Mouse (Mus musculus) forebrain, embryonic 12.5 days (tissue): ENCODE results near the gene 0610040J01Rik. TPM values are rescaled to one million over a fixed set of nuclear protein-coding genes. Genes with fewer than 3 reads are reported as not detected.

Experiments
- ATAC-seq: fragments of 200-750 bp; cut with Nextera tagmentation; 2 replicates; pipeline ENCODE4 v1.8.0; 2017; ENCODE audit warnings: moderate TSS enrichment; ENCODE audit not compliant: low FRiP score
- H3K27ac ChIP-seq: fragments of 300-500 bp; sonication (generic); 2 replicates; pipeline ENCODE4 v1.5.1; 2016; ENCODE audit warnings: mild to moderate bottlenecking
- H3K27me3 ChIP-seq: fragments of 300-500 bp; sonication (generic); 2 replicates; pipeline ENCODE4 v1.6.1; 2016; ENCODE audit warnings: mild to moderate bottlenecking
- H3K36me3 ChIP-seq: fragments of 300-500 bp; sonication (generic); replicated peaks from 2 replicates; pipeline ENCODE4 v1.6.1; 2016; ENCODE audit warnings: mild to moderate bottlenecking
- H3K4me1 ChIP-seq: fragments of 300-500 bp; sonication (generic); 2 replicates; pipeline ENCODE4 v1.6.1; 2016
- H3K4me2 ChIP-seq: fragments of 300-500 bp; sonication (generic); 2 replicates; pipeline ENCODE4 v1.6.1; 2016; ENCODE audit warnings: mild to moderate bottlenecking, moderate library complexity
- H3K4me3 ChIP-seq: fragments of 300-500 bp; sonication (generic); replicated peaks from 2 replicates; pipeline ENCODE4 v1.5.1; 2016; ENCODE audit warnings: mild to moderate bottlenecking
- H3K9ac ChIP-seq: fragments of 300-500 bp; sonication (generic); 2 replicates; pipeline ENCODE4 v1.6.1; 2016; ENCODE audit warnings: mild to moderate bottlenecking
- H3K9me3 ChIP-seq: fragments of 300-500 bp; sonication (generic); 2 replicates; pipeline ENCODE4 v1.6.1; 2016
- WGBS: fragments of 180-500 bp; shearing (Covaris S2); methylation state at CpG from one replicate; pipeline ENCODE4 v1.1.7; 2016; 5-methylcytosine and 5-hydroxymethylcytosine counted together
- polyA plus RNA-seq: library from polyadenylated mRNA; unstranded; fragments of >200 nt; fragmentation: Nextera tagmentation; extraction: Ambion mirVana; gene quantifications from 2 replicates; pipeline ENCODE4 v1.2.1, GENCODE M21; 2016

0610040J01Rik gene
- polyA plus RNA-seq: 1.8 and 1.9 TPM in 2 replicates

- H3K36me3 ChIP-seq: no peaks in the 10 kb centered on the region
- peak within 1 kb of the TSS; percentile 53 for H3K9ac ChIP-seq
- ATAC-seq: peak; percentile 92
- peak within 1 kb of the TSS; percentile 55 for H3K4me3 ChIP-seq
- WGBS: 4% methylated on average over 42 of the region's 42 CpGs
- H3K27me3 ChIP-seq: peaks cover 22% of the 10 kb centered on the region
- H3K27ac ChIP-seq: no peak within 1 kb of the TSS
- peaks cover 7% of the 10 kb centered on the region for H3K4me1 ChIP-seq
- H3K9me3 ChIP-seq: no peaks in the 10 kb centered on the region
- peak within 1 kb of the TSS; percentile 95 for H3K4me2 ChIP-seq
Observed at GRCm38 (mm10) chr5:63811819-63812508, at the start of gene 0610040J01Rik. 0610040J01Rik (plus strand) TSS chr5:63812363.

DNA sequence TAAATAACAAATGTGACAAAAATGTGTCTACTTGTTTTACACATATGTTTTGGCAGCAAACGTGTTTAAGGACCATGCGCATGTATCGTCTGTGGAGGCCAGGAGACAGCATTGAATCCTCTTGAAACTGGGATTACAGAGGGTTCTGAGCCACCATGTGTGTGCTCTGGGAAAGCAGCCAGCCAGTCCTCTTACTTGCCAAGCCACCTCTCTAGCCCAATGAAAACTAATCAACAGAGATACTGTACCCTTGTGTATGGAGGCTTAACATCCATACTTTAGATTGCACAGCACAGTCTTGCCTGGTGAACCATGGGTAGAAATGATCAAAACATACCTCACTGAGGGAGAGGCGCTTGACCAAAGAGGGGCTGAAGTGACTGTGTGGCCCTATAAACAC is 46.3 kb upstream of the 0610040J01Rik start:
- H3K4me2 ChIP-seq: no peak overlapping the region
- no peak overlapping the region for H3K9ac ChIP-seq
- no peaks in the 10 kb centered on the region for H3K9me3 ChIP-seq
- H3K36me3 ChIP-seq: no peaks in the 10 kb centered on the region
- no peaks in the 10 kb centered on the region for H3K4me1 ChIP-seq
- no peak overlapping the region for H3K27ac ChIP-seq
- H3K27me3 ChIP-seq: no peaks in the 10 kb centered on the region
- ATAC-seq: 0 out of 2 replicates have a peak, but pooled peaks have one; percentile 30
- WGBS: 90% methylated on average over 4 of the region's 4 CpGs
- no peak overlapping the region for H3K4me3 ChIP-seq

DNA sequence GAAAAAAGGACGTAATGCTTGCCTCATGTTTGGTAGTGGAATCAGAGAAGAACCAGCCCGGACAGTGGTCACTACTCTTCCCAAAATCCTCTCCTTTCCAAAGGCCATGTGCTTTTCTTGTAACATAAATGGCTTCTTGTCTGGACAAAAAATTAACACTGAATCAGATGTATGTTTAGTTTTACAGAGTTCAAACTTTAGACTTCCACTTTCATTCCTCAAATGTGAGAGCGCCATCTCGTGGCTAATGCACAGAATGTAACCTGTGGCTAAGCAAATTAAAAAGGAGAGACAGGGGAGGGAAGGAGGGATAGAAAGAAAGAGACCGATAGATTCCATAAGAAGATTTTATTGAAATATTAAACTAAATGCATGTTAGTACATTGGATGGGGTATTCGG is 45.4 kb upstream of the 0610040J01Rik start:
- H3K4me1 ChIP-seq: no peaks in the 10 kb centered on the region
- peak; percentile 47; the same call in 1 of the 2 replicates for ATAC-seq
- H3K27ac ChIP-seq: no peak overlapping the region
- no peaks in the 10 kb centered on the region for H3K36me3 ChIP-seq
- H3K4me2 ChIP-seq: no peak overlapping the region
- H3K27me3 ChIP-seq: no peaks in the 10 kb centered on the region
- H3K9ac ChIP-seq: no peak overlapping the region
- no peak overlapping the region for H3K4me3 ChIP-seq
- no peaks in the 10 kb centered on the region for H3K9me3 ChIP-seq
- 45% methylated on average over 6 of the region's 6 CpGs for WGBS

DNA sequence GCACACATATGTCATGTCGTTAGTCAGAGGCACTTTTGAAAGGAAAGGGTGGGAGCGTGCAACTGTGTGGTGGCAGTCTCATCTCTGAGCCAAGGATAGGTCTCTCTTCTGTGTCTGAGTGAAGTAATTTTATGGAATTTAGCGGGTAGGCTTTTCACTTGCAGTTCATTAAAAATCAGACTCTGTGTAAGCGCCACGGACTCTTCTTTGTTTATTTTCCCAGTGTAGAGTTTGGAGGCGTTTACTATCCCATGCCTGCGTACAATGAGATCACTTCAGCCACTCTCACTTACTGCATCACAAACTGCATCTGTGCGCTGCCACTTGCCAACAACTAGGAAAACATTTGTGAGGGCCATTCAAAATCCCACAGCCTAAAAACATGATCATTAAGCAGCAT is 44.7 kb upstream of the 0610040J01Rik start:
- Histone ChIP-seq H3K9me3 (no peaks in the 10 kb centered on the region), H3K4me3 (no peak overlapping the region), H3K4me1 (no peaks in the 10 kb centered on the region), H3K4me2 (no peak overlapping the region; the same call in 1 of the 2 replicates), H3K27me3 (no peaks in the 10 kb centered on the region), H3K36me3 (no peaks in the 10 kb centered on the region), H3K27ac (no peak overlapping the region), H3K9ac (no peak overlapping the region)
- 59% methylated on average over 8 of the region's 8 CpGs for WGBS
- ATAC-seq: peak; percentile 39; the same call in 1 of the 2 replicates

DNA sequence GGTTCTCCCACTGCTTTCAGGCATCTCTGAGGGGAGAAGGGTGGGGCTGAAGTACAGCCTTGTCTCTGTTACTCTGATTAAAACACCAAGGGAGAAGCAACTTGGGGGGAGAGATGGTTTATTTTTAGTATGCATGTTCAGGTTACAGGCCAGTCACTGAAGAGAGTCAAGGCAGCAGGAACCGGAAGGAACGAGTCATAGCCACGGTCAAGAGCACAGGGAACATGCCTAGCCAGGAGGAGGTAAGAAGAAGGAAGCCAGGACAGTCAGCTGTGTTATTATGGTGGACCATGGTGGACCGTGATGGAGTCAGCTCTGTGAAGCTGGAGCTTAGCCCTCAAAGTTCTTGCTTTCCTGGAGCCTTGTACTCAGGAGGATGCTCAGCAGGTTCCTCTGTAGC is 43.9 kb upstream of the 0610040J01Rik start:
- Histone ChIP-seq H3K4me1 (no peaks in the 10 kb centered on the region), H3K4me3 (no peak overlapping the region), H3K9ac (no peak overlapping the region), H3K4me2 (no peak overlapping the region), H3K36me3 (no peaks in the 10 kb centered on the region), H3K9me3 (no peaks in the 10 kb centered on the region), H3K27me3 (no peaks in the 10 kb centered on the region), H3K27ac (no peak overlapping the region)
- WGBS: 91% methylated on average over 4 of the region's 4 CpGs
- ATAC-seq: no peak

GRCm38 (mm10) chr5:63772971-63773370 is 39.2 kb upstream of the 0610040J01Rik start:
- Histone ChIP-seq H3K9ac (no peak overlapping the region), H3K4me1 (no peaks in the 10 kb centered on the region), H3K4me2 (no peak overlapping the region), H3K27me3 (no peaks in the 10 kb centered on the region), H3K27ac (no peak overlapping the region), H3K36me3 (no peaks in the 10 kb centered on the region), H3K9me3 (no peaks in the 10 kb centered on the region), H3K4me3 (no peak overlapping the region)
- 67% methylated on average over 2 of the region's 2 CpGs for WGBS
- no peak for ATAC-seq

- Histone ChIP-seq H3K4me1 (no peaks in the 10 kb centered on the region), H3K27me3 (no peaks in the 10 kb centered on the region), H3K27ac (no peak overlapping the region), H3K36me3 (no peaks in the 10 kb centered on the region), H3K9ac (no peak overlapping the region), H3K4me3 (no peak overlapping the region), H3K4me2 (no peak overlapping the region), H3K9me3 (no peaks in the 10 kb centered on the region)
- no peak for ATAC-seq
- 39% methylated on average over 1 of the region's 1 CpGs for WGBS
Observed at GRCm38 (mm10) chr5:63773603-63774002, 38.6 kb upstream of the 0610040J01Rik start.

DNA sequence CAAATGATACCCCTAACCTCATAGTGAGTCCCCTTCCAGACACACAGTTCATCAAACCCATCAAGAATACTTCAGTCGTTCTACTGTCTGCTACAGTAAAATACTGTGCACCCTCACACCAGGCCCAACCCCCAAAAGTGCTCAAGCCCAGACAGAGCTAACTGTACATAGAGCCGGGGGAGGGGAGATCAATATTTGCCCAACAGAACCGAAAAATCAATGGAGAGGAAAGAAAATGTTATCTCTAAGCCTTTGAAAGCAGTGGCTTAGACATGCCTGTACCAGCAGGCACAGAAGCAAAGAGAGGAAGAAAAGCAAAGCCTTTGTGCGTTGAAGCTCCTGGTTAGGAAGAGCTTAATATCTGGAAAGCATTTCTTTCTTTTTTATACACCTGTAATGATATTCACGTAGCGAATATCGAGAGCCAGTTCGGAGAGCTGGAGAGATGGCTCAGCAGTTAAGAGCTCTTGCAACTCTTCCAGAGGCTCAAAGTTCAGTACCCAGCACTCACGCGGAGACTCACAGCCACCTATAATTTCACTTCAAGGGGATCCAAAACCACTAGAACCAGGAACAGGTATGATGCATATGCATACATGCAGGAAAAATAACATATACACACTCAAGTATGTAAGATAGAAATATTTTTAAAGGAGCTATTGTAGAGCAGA is 23.9 kb upstream of the 0610040J01Rik start:
- no peak for ATAC-seq
- no peak overlapping the region for H3K4me3 ChIP-seq
- no peak overlapping the region for H3K27ac ChIP-seq
- no peaks in the 10 kb centered on the region for H3K4me1 ChIP-seq
- H3K36me3 ChIP-seq: no peaks in the 10 kb centered on the region
- no peak overlapping the region for H3K4me2 ChIP-seq
- no peaks in the 10 kb centered on the region for H3K9me3 ChIP-seq
- H3K9ac ChIP-seq: no peak overlapping the region
- 90% methylated on average over 10 of the region's 10 CpGs for WGBS
- H3K27me3 ChIP-seq: no peaks in the 10 kb centered on the region

- Histone ChIP-seq H3K4me2 (peak overlapping the region; percentile 95), H3K27ac (no peak overlapping the region), H3K4me1 (peaks cover 7% of the 10 kb centered on the region), H3K27me3 (peaks cover 22% of the 10 kb centered on the region), H3K36me3 (no peaks in the 10 kb centered on the region), H3K9ac (peak overlapping the region; percentile 53), H3K4me3 (peak overlapping the region; percentile 55), H3K9me3 (no peaks in the 10 kb centered on the region)
- under 1% methylated on average over 26 of the region's 26 CpGs for WGBS
- no peak for ATAC-seq
Observed at GRCm38 (mm10) chr5:63812509-63812865, 324 bp downstream of the 0610040J01Rik start.

DNA sequence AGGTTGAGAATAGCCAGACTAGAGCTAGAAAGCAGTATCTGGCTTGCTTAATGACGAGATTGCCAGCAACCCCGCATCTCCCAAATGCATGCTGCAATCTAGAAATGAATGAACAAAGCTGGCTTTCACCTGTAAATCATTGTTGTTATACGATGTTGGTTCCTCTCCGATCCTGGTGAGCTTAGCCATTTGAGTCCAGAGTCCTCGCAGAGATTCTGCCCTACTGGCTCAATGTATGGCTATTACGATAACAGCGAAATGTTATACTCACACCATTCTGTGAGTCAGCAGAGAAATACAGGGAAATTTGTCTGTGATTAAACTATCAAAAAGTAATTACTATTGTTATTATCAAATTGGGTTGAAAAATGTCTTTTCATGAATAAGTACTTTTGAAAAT is 4.5 kb downstream of the 0610040J01Rik start:
- no peaks in the 10 kb centered on the region for H3K9me3 ChIP-seq
- H3K4me1 ChIP-seq: peaks cover 7% of the 10 kb centered on the region
- H3K4me3 ChIP-seq: no peak overlapping the region
- H3K9ac ChIP-seq: no peak overlapping the region
- no peak overlapping the region for H3K4me2 ChIP-seq
- H3K27me3 ChIP-seq: peaks cover 21% of the 10 kb centered on the region
- no peaks in the 10 kb centered on the region for H3K36me3 ChIP-seq
- 97% methylated on average over 7 of the region's 7 CpGs for WGBS
- H3K27ac ChIP-seq: no peak overlapping the region
- ATAC-seq: no peak

DNA sequence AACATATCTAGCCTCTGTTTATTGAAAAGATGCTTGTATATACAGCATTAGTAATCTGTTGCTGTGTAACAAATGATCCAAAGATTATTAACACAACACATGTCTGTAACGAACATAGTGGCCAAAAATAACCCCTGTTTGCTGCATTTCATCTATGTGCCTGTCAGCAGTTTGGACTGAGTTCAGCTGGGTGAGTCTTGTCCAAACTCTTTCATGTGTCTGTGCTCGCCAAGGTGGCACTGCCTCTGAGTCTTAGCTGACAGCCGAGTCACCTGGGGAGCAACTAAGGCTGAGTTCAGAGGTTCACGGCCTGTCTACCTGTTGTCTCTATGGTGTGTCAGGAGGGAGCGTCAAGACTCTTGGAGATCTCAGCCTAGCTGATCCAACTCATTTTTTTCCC is 5.1 kb downstream of the 0610040J01Rik start:
- Histone ChIP-seq H3K36me3 (no peaks in the 10 kb centered on the region), H3K4me3 (no peak overlapping the region), H3K9me3 (no peaks in the 10 kb centered on the region), H3K27me3 (peaks cover 15% of the 10 kb centered on the region), H3K9ac (no peak overlapping the region), H3K4me2 (no peak overlapping the region), H3K27ac (no peak overlapping the region), H3K4me1 (peaks cover 6% of the 10 kb centered on the region)
- 88% methylated on average over 5 of the region's 5 CpGs for WGBS
- ATAC-seq: no peak

- Histone ChIP-seq H3K36me3 (no peaks in the 10 kb centered on the region), H3K4me1 (no peaks in the 10 kb centered on the region), H3K27ac (no peak overlapping the region), H3K4me2 (no peak overlapping the region), H3K9me3 (no peaks in the 10 kb centered on the region), H3K27me3 (no peaks in the 10 kb centered on the region; the same call in 1 of the 2 replicates), H3K9ac (no peak overlapping the region), H3K4me3 (no peak overlapping the region)
- ATAC-seq: no peak
- WGBS: 73% methylated on average over 4 of the region's 4 CpGs
Observed at GRCm38 (mm10) chr5:63818975-63819374, 6.8 kb downstream of the 0610040J01Rik start.

DNA sequence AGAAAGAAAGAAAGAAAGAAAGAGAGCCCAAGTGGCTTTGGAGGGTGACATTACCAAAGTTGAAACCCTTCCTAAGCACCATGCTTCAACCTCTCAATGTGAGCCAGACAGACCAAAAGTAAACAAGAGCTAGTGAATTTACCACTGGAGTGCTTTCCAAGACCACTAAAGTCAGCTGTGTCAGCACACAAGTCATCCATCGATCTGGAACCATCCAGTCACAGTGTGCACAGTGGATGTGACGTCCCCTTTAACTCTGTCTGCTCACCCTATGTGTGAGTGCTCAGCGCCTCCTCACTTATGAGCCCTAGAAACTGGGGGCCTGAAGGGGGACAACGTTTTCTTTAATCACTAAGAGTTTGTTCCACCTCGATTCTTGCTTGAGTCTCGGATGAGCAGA is 7.4 kb downstream of the 0610040J01Rik start:
- no peaks in the 10 kb centered on the region for H3K4me1 ChIP-seq
- H3K27me3 ChIP-seq: no peaks in the 10 kb centered on the region
- H3K9me3 ChIP-seq: no peaks in the 10 kb centered on the region
- H3K36me3 ChIP-seq: no peaks in the 10 kb centered on the region
- no peak overlapping the region for H3K9ac ChIP-seq
- H3K4me2 ChIP-seq: no peak overlapping the region
- 87% methylated on average over 6 of the region's 6 CpGs for whole genome bisulfite sequencing
- H3K27ac ChIP-seq: no peak overlapping the region
- no peak overlapping the region for H3K4me3 ChIP-seq
- ATAC-seq: no peak
